Mouse (Mus musculus) lung, embryonic 14.5 days (tissue): ENCODE results near the gene Meaf6. TPM values are rescaled to one million over a fixed set of nuclear protein-coding genes. Genes with fewer than 3 reads are reported as not detected.

Source experiments
- ATAC-seq: fragments of 200-750 bp; cut with Nextera tagmentation; 2 replicates; pipeline ENCODE4 v1.8.0; 2017; ENCODE audit warnings: mild to moderate bottlenecking, moderate TSS enrichment, moderate library complexity; ENCODE audit not compliant: insufficient read depth
- DNase-seq: peaks from one replicate; pipeline ENCODE4 v3.0.0-alpha.2; 2015
- H3K27ac ChIP-seq: fragments of 300-500 bp; sonication (generic); 2 replicates; pipeline ENCODE4 v1.5.1; 2014; ENCODE audit warnings: low read depth, mild to moderate bottlenecking, moderate library complexity
- H3K27me3 ChIP-seq: fragments of 300-500 bp; sonication (generic); 2 replicates; pipeline ENCODE4 v1.6.1; 2014; ENCODE audit warnings: low read length, control low read depth; ENCODE audit not compliant: insufficient read depth
- H3K36me3 ChIP-seq: fragments of 300-500 bp; sonication (generic); 2 replicates; pipeline ENCODE4 v1.6.1; 2014; ENCODE audit warnings: control low read depth; ENCODE audit not compliant: insufficient read depth
- H3K4me1 ChIP-seq: fragments of 300-500 bp; sonication (generic); 2 replicates; pipeline ENCODE4 v1.6.1; 2014; ENCODE audit warnings: antibody characterized with exemption, control low read depth; ENCODE audit not compliant: insufficient read depth
- H3K4me2 ChIP-seq: fragments of 300-500 bp; sonication (generic); 2 replicates; pipeline ENCODE4 v1.6.1; 2014; ENCODE audit warnings: mild to moderate bottlenecking
- H3K4me3 ChIP-seq: fragments of 300-500 bp; sonication (generic); 2 replicates; pipeline ENCODE4 v1.5.1; 2014; ENCODE audit warnings: low read depth, low read length
- H3K9ac ChIP-seq: fragments of 300-500 bp; sonication (generic); 2 replicates; pipeline ENCODE4 v1.6.1; 2014
- H3K9me3 ChIP-seq: fragments of 300-500 bp; sonication (generic); 2 replicates; pipeline ENCODE4 v1.6.1; 2016; ENCODE audit warnings: low read depth, low read length, control low read depth
- CTCF ChIP-seq: IDR thresholded peaks from 2 replicates; pipeline ENCODE4 v1.5.1; 2016; ENCODE audit warnings: antibody characterized with exemption, low read depth
- WGBS: fragments of 180-500 bp; shearing (Covaris S2); extraction: QIAGEN DNeasy Blood & Tissue Kit; methylation state at CpG from one replicate; pipeline ENCODE4 v1.1.7; 2014; 5-methylcytosine and 5-hydroxymethylcytosine counted together
- polyA plus RNA-seq: library from polyadenylated mRNA; unstranded; fragments of >200 nt; fragmentation: Nextera tagmentation; extraction: Ambion mirVana; gene quantifications from 2 replicates; pipeline ENCODE4 v1.2.1, GENCODE M21; 2014

The Meaf6 gene
- polyA plus RNA-seq, 1 experiment from 2014 or later: 63.5 TPM

DNA sequence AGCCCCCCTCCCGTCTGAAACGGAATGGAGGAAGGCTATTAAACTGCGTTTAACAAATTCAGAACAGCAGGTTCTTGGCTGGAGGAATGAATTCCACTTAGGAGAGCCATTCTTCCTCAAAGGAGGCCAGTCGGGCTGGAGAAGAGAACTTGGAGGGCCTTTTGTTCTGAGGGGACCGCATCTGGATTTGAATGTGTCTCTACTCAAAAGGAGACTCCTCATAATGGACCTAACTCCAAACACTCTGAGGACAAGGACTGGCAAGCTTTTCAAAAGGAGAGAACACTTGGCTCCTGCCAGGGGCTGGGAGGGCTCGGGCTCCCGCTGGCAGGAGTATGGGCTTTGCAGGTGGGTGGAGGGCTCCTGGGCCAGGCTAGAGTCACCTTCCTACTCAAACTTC is 59.7 kb downstream of the Meaf6 start:
- no peak overlapping the region for H3K4me3 ChIP-seq
- H3K4me1 ChIP-seq: no peaks in the 10 kb centered on the region
- H3K27me3 ChIP-seq: no peaks in the 10 kb centered on the region
- no peaks in the 10 kb centered on the region for H3K9me3 ChIP-seq
- ATAC-seq (no peak), DNase-seq (no peak)
- 42% methylated on average over 7 of the region's 7 CpGs for WGBS
- no peaks in the 10 kb centered on the region for H3K36me3 ChIP-seq
- H3K27ac ChIP-seq: no peak overlapping the region
- no peak overlapping the region for H3K4me2 ChIP-seq
- no peak overlapping the region for H3K9ac ChIP-seq
- TF ChIP-seq CTCF: no peak

DNA sequence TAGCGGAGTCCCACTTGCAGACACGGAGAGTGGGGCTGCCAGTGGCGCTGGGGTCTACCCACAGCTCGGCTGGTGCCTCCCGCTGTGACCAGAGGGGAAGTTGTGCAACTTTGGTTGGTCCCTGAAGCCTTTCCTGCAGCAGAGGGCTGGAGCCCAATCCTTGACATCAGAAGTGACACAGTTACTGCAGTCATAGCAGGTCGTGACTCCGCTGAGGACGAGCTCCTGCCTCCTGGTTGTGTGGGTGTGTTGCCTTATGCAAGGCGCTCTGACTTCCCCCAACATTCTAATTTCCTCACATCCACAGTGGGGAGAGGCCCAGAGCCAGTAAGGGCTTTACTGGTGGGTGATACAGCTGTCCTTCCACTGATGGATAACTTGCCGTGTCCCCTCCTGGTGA is 60.3 kb downstream of the Meaf6 start:
- Histone ChIP-seq H3K4me1 (no peaks in the 10 kb centered on the region), H3K9me3 (no peaks in the 10 kb centered on the region), H3K4me3 (no peak overlapping the region), H3K36me3 (no peaks in the 10 kb centered on the region), H3K9ac (no peak overlapping the region; the same call in 1 of the 2 replicates), H3K27ac (no peak overlapping the region), H3K4me2 (no peak overlapping the region), H3K27me3 (no peaks in the 10 kb centered on the region)
- WGBS: 23% methylated on average over 9 of the region's 10 CpGs
- TF ChIP-seq CTCF: no peak
- DNase-seq (no peak), ATAC-seq (no peak)

DNA sequence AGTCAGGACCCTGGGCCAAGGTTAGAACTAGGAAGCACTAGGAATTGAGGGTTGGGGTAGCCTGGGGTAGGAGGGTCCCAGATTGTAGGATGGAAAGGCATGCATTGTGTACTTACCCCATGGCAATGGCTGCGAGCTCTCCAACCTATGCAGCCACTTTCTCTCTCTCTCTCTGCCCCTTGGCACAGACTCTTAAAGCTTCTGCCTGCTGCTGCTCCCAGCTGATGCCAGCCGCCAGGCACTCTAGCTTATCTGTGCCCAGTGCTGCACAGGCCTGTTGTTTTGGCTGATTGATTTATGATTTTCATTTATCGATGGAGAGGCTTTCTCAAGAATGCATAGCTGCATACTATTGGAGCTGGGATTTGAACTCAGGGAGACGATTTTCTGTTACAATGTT is 63.0 kb downstream of the Meaf6 start:
- ATAC-seq (no peak), DNase-seq (no peak)
- Histone ChIP-seq H3K9me3 (no peaks in the 10 kb centered on the region), H3K9ac (no peak overlapping the region), H3K4me2 (no peak overlapping the region), H3K27ac (no peak overlapping the region), H3K27me3 (no peaks in the 10 kb centered on the region), H3K4me1 (no peaks in the 10 kb centered on the region), H3K4me3 (no peak overlapping the region), H3K36me3 (no peaks in the 10 kb centered on the region)
- TF ChIP-seq CTCF: no peak
- 89% methylated on average over 4 of the region's 4 CpGs for WGBS

DNA sequence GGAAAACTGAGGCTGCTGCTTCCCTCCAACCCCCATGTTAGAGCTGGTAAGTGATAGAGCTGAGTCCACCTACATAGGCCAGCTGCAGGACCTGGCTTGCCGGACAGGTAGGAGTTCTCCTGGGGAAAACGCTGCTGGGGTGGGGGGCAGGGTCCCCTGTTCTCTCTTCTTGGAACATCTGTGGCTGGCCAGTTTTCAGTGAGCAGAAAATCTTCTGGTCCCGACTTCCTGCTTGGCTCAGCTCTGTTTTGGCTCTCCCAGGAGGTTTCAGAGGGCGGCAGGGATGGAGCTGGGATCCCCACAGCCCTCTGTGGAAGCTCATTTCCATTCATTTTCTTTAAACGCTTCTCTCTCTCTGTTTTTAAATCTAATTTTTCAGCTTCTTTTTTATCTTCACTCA is 64.5 kb downstream of the Meaf6 start:
- H3K4me2 ChIP-seq: no peak overlapping the region
- DNase-seq (no peak), ATAC-seq (no peak)
- WGBS: 44% methylated on average over 5 of the region's 5 CpGs
- no peak overlapping the region for H3K9ac ChIP-seq
- no peak overlapping the region for H3K27ac ChIP-seq
- H3K4me1 ChIP-seq: no peaks in the 10 kb centered on the region
- no peaks in the 10 kb centered on the region for H3K9me3 ChIP-seq
- no peak overlapping the region for H3K4me3 ChIP-seq
- no peaks in the 10 kb centered on the region for H3K36me3 ChIP-seq
- TF ChIP-seq CTCF: no peak
- H3K27me3 ChIP-seq: no peaks in the 10 kb centered on the region

DNA sequence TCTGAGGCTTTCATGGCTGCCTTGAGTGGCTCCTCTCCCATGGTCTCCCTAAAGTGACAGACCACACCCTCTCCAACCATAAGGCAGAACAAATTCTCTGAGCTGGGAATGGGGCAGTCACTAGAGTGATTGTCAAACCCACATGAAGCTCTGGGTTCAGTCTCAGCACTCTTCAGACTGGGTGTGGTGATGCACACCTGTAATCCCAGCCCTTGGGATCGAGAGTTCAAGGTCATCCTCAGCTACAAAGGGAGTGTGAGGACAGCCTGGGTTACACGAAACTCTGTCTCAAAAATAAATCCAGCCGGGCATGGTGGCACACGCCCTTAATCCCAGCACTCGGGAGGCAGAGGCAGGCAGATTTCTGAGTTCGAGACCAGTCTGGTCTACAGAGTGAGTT is 67.5 kb downstream of the Meaf6 start:
- 79% methylated on average over 6 of the region's 6 CpGs for WGBS
- no peak for ATAC-seq
- H3K4me3 ChIP-seq: no peak overlapping the region

DNA sequence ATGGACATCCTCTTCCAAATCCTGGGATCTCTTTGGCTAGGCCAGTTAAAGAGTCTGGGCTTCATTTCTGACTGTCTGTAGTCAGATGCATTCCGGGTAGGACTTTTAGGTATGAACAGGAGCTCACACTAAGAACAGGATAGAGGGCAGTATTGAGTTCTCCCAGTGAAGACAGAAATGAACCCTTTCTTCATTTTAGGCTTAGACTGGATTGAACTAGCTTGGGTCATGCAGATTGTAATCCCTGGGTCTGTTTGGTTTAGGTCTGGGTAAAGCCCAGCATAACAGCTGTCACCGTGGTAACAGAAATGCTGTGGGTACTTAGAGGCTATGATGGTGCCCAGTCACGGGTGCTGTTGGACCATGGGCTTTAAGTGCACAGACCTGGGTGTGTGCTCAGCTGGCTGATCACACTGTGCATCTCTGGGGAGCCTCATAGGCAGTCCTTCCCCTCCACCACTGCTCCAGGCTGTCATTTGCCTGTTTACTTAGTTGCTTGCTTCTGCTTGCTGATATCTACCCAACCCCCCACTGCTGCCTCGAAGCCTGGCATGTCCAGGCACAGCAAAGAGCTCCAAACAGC is 68.8 kb downstream of the Meaf6 start:
- 56% methylated on average over 4 of the region's 4 CpGs for WGBS
- Histone ChIP-seq H3K9me3 (no peaks in the 10 kb centered on the region), H3K36me3 (no peaks in the 10 kb centered on the region), H3K9ac (no peak overlapping the region), H3K4me2 (no peak overlapping the region), H3K27me3 (no peaks in the 10 kb centered on the region), H3K27ac (no peak overlapping the region), H3K4me3 (no peak overlapping the region), H3K4me1 (no peaks in the 10 kb centered on the region)
- no peak for TF ChIP-seq CTCF
- ATAC-seq: no peak
- DNase-seq: no peak

More for the DNA sequence above, 67.5 kb downstream of the Meaf6 start:
- Histone ChIP-seq H3K9ac (no peak overlapping the region), H3K4me2 (no peak overlapping the region), H3K36me3 (no peaks in the 10 kb centered on the region), H3K27ac (no peak overlapping the region), H3K9me3 (no peaks in the 10 kb centered on the region), H3K4me1 (no peaks in the 10 kb centered on the region), H3K27me3 (no peaks in the 10 kb centered on the region)
- TF ChIP-seq CTCF: no peak
- DNase-seq: no peak

DNA sequence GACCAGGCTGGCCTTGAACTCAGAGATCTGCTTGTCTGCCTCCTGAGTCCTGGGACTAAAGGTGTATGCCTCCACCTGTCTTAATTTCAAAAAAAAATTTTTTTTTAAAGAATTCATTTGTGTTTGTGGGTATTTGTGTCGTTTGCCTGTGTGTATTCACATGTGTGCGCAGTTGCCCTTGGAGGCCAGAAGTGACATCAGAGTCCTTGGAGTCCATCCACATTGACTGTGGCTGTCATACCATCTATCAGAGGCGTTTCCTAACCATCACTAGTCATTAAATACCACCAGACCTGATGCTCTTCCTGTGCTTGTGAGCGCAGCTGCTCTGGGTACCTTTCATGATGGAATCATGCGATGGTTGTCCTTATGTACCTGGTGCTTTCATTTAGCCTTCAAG is 70.7 kb downstream of the Meaf6 start:
- no peak for DNase-seq
- H3K9ac ChIP-seq: no peak overlapping the region
- H3K4me3 ChIP-seq: no peak overlapping the region
- no peaks in the 10 kb centered on the region for H3K9me3 ChIP-seq
- no peak for ATAC-seq
- no peak overlapping the region for H3K27ac ChIP-seq
- H3K27me3 ChIP-seq: no peaks in the 10 kb centered on the region
- 83% methylated on average over 5 of the region's 5 CpGs for WGBS
- H3K36me3 ChIP-seq: no peaks in the 10 kb centered on the region
- no peak for TF ChIP-seq CTCF
- no peaks in the 10 kb centered on the region for H3K4me1 ChIP-seq
- no peak overlapping the region for H3K4me2 ChIP-seq

DNA sequence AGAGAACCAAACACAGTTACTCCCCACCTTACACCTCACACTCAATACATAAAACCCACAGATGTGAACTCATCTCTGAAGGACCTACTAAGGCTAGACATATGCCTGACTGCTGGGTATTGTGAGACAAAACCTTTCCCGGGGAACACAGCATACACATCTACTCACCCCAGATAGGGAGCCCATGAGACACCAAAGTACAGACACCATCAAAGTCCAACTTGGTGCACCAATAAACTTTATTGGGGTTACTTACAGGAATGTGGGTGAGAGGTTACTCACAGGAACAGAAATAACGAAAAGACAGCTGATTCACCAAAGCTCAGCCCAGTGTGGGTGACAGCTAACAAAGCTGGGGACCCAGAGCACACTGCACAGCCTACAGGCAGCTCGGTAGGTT is 72.4 kb downstream of the Meaf6 start:
- no peak overlapping the region for H3K27ac ChIP-seq
- WGBS: 81% methylated on average over 3 of the region's 3 CpGs
- no peak for ATAC-seq
- H3K27me3 ChIP-seq: 0 out of 2 replicates have a peak, but pooled peaks cover 4% of the 10 kb centered on the region
- no peaks in the 10 kb centered on the region for H3K9me3 ChIP-seq
- H3K4me3 ChIP-seq: no peak overlapping the region
- no peak for TF ChIP-seq CTCF
- no peak for DNase-seq
- H3K36me3 ChIP-seq: no peaks in the 10 kb centered on the region
- no peak overlapping the region for H3K9ac ChIP-seq
- no peak overlapping the region for H3K4me2 ChIP-seq
- H3K4me1 ChIP-seq: no peaks in the 10 kb centered on the region
